Mouse (Mus musculus): ENCODE data around the gene Slc9a5.

GRCm38 (mm10) chr8:105336373-105337130 lies 12.1 kb upstream of the Slc9a5 start:
- TF ChIP-seq GATA1 (IDR thresholded peaks at IDR 0.05; ENCODE audit: low read length) (no peak), TAL1 (IDR thresholded peaks at IDR 0.05; ENCODE audit: low read length) (no peak)

All from erythroblast, embryonic 14.5 days (primary cell).